Mouse (Mus musculus) G1E (cell line): ENCODE measurements around the gene L3mbtl4. TPM values are rescaled to one million over a fixed set of nuclear protein-coding genes. Genes with fewer than 3 reads are reported as not detected.

Experiments used
- ATAC-seq: 2 replicates; pipeline ENCODE4 v1.8.0; 2016; ENCODE audit warnings: mild to moderate bottlenecking; ENCODE audit not compliant: insufficient number of reproducible peaks, poor library complexity, low FRiP score, severe bottlenecking; ENCODE audit errors: extremely low read depth
- DNase-seq: peaks from one replicate; pipeline ENCODE4 v3.0.0; 2012; ENCODE audit warnings: low spot score
- H3K27me3 ChIP-seq: 2 replicates; pipeline ENCODE4 v1.6.1; 2012; ENCODE audit warnings: mild to moderate bottlenecking, low read length, inconsistent platforms; ENCODE audit not compliant: insufficient read depth
- H3K36me3 ChIP-seq: replicated peaks from 2 replicates; pipeline ENCODE3; 2012; ENCODE audit warnings: mild to moderate bottlenecking, inconsistent platforms
- H3K4me1 ChIP-seq: 2 replicates; pipeline ENCODE4 v1.6.1; 2012; ENCODE audit warnings: low read depth, low read length, inconsistent platforms, mixed read lengths; ENCODE audit not compliant: insufficient read depth
- H3K4me3 ChIP-seq: 2 replicates; pipeline ENCODE4 v1.5.1; 2012; ENCODE audit warnings: low read depth, mild to moderate bottlenecking, inconsistent platforms, low read length, moderate library complexity, mixed read lengths
- H3K9me3 ChIP-seq: replicated peaks from 2 replicates; pipeline ENCODE4 v1.6.1; 2012; ENCODE audit warnings: inconsistent platforms
- CTCF ChIP-seq: IDR thresholded peaks from 2 replicates; pipeline ENCODE4 v1.5.1; 2012; ENCODE audit warnings: low read depth, low read length, inconsistent platforms, mixed read lengths
- GATA1 ChIP-seq: IDR thresholded peaks from 2 replicates; pipeline ENCODE4 v1.6.1; 2012; ENCODE audit warnings: borderline replicate concordance, low read length, inconsistent platforms, mixed read lengths
- GATA2 ChIP-seq: IDR thresholded peaks from 2 replicates; pipeline ENCODE4 v1.6.1; 2012; ENCODE audit warnings: low read depth, low read length, inconsistent platforms, borderline replicate concordance
- POLR2AphosphoS5 ChIP-seq: IDR thresholded peaks from 2 replicates; pipeline ENCODE4 v1.6.1; 2012; ENCODE audit warnings: low read depth, low read length, inconsistent platforms; ENCODE audit not compliant: insufficient replicate concordance
- TAL1 ChIP-seq: conservative IDR thresholded peaks from 2 replicates; pipeline ENCODE4 v1.6.1; 2012; ENCODE audit warnings: low read depth, low read length, inconsistent platforms, mixed read lengths
- polyA plus RNA-seq: library from polyadenylated mRNA; stranded (reverse); fragments of >175 nt; gene quantifications from 2 replicates; pipeline ENCODE4 v1.2.3, GENCODE M21; 2012
- total RNA-seq, 2 experiments: library from RNA; stranded (forward) in 1 of 2; stranded (reverse) in 1 of 2; fragments of 200-1000 nt in 1 of 2; fragments of >200 nt in 1 of 2; fragmentation: Nextera tagmentation in 1 of 2; gene quantifications; 2 replicates each; pipeline ENCODE4 v1.2.3; 2014 to 2017

L3mbtl4 gene
- total and polyA plus RNA-seq, 3 experiments, result 0.33 TPM; not detected in 2

GRCm38 (mm10) chr17:68422663-68423498 is 149.3 kb downstream of the L3mbtl4 start:
- H3K27me3 ChIP-seq, result no peaks in the 10 kb centered on the region
- TF ChIP-seq POLR2AphosphoS5, result no peak
- no peak for TF ChIP-seq TAL1
- DNase-seq (no peak), ATAC-seq (no peak)
- peaks cover 23% of the 10 kb centered on the region for H3K9me3 ChIP-seq
- no peak overlapping the region for H3K4me3 ChIP-seq
- no peaks in the 10 kb centered on the region for H3K4me1 ChIP-seq
- H3K36me3 ChIP-seq, result no peaks in the 10 kb centered on the region

GRCm38 (mm10) chr17:68433576-68433975 is 160.0 kb downstream of the L3mbtl4 start:
- Histone ChIP-seq H3K4me1 (no peaks in the 10 kb centered on the region), H3K4me3 (no peak overlapping the region), H3K36me3 (no peaks in the 10 kb centered on the region), H3K27me3 (no peaks in the 10 kb centered on the region), H3K9me3 (peaks cover 32% of the 10 kb centered on the region)
- TF ChIP-seq POLR2AphosphoS5, result no peak
- no peak for TF ChIP-seq CTCF
- TF ChIP-seq TAL1, result no peak
- TF ChIP-seq GATA2, result no peak
- no peak for TF ChIP-seq GATA1
- ATAC-seq (no peak), DNase-seq (no peak)

GRCm38 (mm10) chr17:68450921-68451320 is 177.3 kb downstream of the L3mbtl4 start:
- no peaks in the 10 kb centered on the region for H3K27me3 ChIP-seq
- H3K4me1 ChIP-seq, result no peaks in the 10 kb centered on the region
- no peak overlapping the region for H3K4me3 ChIP-seq
- H3K36me3 ChIP-seq, result no peaks in the 10 kb centered on the region
- no peak for TF ChIP-seq POLR2AphosphoS5
- no peak for TF ChIP-seq TAL1
- TF ChIP-seq GATA2, result no peak
- no peak for TF ChIP-seq CTCF
- no peak for TF ChIP-seq GATA1
- H3K9me3 ChIP-seq, result peaks cover 20% of the 10 kb centered on the region
- DNase-seq, result no peak
- no peak for ATAC-seq

- no peaks in the 10 kb centered on the region for H3K27me3 ChIP-seq
- ATAC-seq (no peak), DNase-seq (no peak)
- no peak overlapping the region for H3K4me3 ChIP-seq
- peaks cover 26% of the 10 kb centered on the region for H3K9me3 ChIP-seq
- H3K36me3 ChIP-seq, result no peaks in the 10 kb centered on the region
- H3K4me1 ChIP-seq, result no peaks in the 10 kb centered on the region
- TF ChIP-seq GATA1, result no peak
Measured at GRCm38 (mm10) chr17:68461471-68461870, 187.9 kb downstream of the L3mbtl4 start.

GRCm38 (mm10) chr17:68467311-68467710 is 193.7 kb downstream of the L3mbtl4 start:
- H3K4me1 ChIP-seq, result no peaks in the 10 kb centered on the region
- H3K9me3 ChIP-seq, result peaks cover 19% of the 10 kb centered on the region
- no peak overlapping the region for H3K4me3 ChIP-seq
- H3K27me3 ChIP-seq, result no peaks in the 10 kb centered on the region
- no peaks in the 10 kb centered on the region for H3K36me3 ChIP-seq
- DNase-seq (no peak), ATAC-seq (no peak)
- TF ChIP-seq CTCF (no peak), TAL1 (no peak), POLR2AphosphoS5 (no peak), GATA2 (no peak), GATA1 (no peak)

GRCm38 (mm10) chr17:68490065-68490691 is 216.6 kb downstream of the L3mbtl4 start:
- H3K4me3 ChIP-seq, result no peak overlapping the region
- TF ChIP-seq TAL1 (no peak), GATA2 (no peak), POLR2AphosphoS5 (no peak), GATA1 (no peak), CTCF (no peak)
- H3K9me3 ChIP-seq, result peaks cover 19% of the 10 kb centered on the region
- H3K36me3 ChIP-seq, result no peaks in the 10 kb centered on the region
- H3K4me1 ChIP-seq, result no peaks in the 10 kb centered on the region
- no peaks in the 10 kb centered on the region for H3K27me3 ChIP-seq
- no peak for DNase-seq
- no peak for ATAC-seq
